Mouse (Mus musculus) macrophage (primary cell): ENCODE data around the gene Mad1l1. TPM values are rescaled to one million over a fixed set of nuclear protein-coding genes. Genes with fewer than 3 reads are reported as not detected.

Experiments used
- H3K27ac ChIP-seq: fragments of 350-480 bp; formaldehyde crosslinking; 2 replicates; pipeline ENCODE4 v1.9.0; 2021
- H3K36me3 ChIP-seq: fragments of 350-480 bp; formaldehyde crosslinking; 2 replicates; pipeline ENCODE4 v1.9.0; 2021; ENCODE audit errors: inconsistent target
- H3K4me3 ChIP-seq: fragments of 350-480 bp; formaldehyde crosslinking; 2 replicates; pipeline ENCODE4 v1.9.0; 2021; ENCODE audit errors: inconsistent target
- H3K79me2 ChIP-seq: fragments of 350-480 bp; formaldehyde crosslinking; 2 replicates; pipeline ENCODE4 v1.9.0; 2021; ENCODE audit errors: inconsistent target
- WGBS: methylation state at CpG from one replicate; pipeline ENCODE4 v1.1.7; 2026; ENCODE audit warnings: inconsistent platforms; ENCODE audit not compliant: missing documents; 5-methylcytosine and 5-hydroxymethylcytosine counted together
- polyA plus RNA-seq: library from polyadenylated mRNA; stranded (reverse); fragments of 250-400 nt; gene quantifications from 3 replicates; pipeline ENCODE4 v1.2.4, GENCODE M21; 2018; ENCODE audit warnings: inconsistent platforms

The Mad1l1 gene
- polyA plus RNA-seq, 1 experiment from 2014 or later, result 15.3 TPM

DNA sequence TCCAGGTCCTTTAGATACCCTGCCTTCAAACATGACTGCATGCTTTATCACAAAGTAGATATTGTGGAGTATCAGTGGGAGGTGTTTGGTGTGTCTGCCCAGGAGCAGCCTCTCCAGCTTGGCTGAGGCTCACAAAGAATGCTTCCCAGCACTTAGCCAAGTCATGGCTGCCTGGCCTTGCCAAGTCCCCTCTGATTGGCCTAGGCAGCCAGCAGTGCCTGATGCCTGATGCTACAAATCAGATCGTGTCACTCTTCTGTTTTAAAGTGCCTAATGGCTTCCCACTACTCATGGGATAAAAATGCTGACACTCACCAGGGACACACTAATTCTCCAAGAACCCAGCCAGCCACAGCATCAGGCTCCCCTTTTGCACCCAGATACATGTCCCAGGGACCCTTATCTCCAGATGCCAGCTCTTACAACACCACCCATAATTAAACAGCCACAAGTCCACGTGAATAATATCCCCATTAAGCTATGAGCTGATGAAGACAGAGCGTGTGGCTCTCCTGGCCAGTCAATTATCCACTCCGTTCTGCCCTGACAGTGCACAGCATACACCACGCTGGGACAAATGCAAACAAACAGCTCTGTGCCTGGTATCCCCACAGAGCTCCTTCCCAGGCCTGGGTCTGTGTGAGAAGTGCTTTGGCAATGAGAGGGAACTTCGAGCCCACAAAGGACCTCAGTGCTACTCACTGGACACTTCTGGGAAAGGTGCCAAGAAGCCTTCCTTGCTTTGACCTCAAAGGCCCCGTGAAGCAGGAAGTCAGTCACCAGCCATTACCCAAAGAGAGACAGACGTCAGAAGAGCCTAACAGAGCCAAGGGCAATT, 205.7 kb downstream of the Mad1l1 start:
- no peaks in the 10 kb centered on the region for H3K36me3 ChIP-seq
- H3K27ac ChIP-seq, result 0 out of 2 replicates have a peak overlapping the region, but pooled peaks have one; percentile 8
- WGBS, result 38% methylated on average over 8 of the region's 8 CpGs
- H3K79me2 ChIP-seq, result no peaks in the 10 kb centered on the region
- no peak overlapping the region for H3K4me3 ChIP-seq

- no peaks in the 10 kb centered on the region for H3K36me3 ChIP-seq
- no peaks in the 10 kb centered on the region for H3K79me2 ChIP-seq
- no peak overlapping the region for H3K27ac ChIP-seq
- H3K4me3 ChIP-seq, result no peak overlapping the region
- WGBS, result 97% methylated on average over 3 of the region's 3 CpGs
Observed at GRCm38 (mm10) chr5:140114512-140115060, 206.8 kb downstream of the Mad1l1 start.

DNA sequence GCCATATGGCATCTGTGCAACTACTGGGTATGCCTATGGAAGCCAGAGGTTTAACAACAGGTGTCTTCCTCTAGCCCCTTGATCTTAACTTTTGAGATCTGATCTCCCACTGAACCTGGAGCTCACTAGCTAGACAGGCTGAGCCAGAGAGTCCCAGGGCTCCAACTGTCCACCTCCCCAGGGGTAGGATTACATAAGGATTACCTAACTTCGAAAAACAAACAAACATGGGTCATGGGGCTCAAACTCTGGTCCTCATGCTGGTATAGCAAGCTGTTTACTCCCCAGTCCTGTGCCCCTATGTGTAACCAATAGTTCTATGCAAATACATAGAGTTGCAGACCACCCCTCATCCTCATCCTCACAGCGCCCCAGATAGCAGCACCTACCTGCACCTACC, 208.1 kb downstream of the Mad1l1 start:
- H3K4me3 ChIP-seq, result no peak overlapping the region
- H3K27ac ChIP-seq, result no peak overlapping the region
- WGBS, result 96% methylated on average over 2 of the region's 2 CpGs
- no peaks in the 10 kb centered on the region for H3K36me3 ChIP-seq
- no peaks in the 10 kb centered on the region for H3K79me2 ChIP-seq

DNA sequence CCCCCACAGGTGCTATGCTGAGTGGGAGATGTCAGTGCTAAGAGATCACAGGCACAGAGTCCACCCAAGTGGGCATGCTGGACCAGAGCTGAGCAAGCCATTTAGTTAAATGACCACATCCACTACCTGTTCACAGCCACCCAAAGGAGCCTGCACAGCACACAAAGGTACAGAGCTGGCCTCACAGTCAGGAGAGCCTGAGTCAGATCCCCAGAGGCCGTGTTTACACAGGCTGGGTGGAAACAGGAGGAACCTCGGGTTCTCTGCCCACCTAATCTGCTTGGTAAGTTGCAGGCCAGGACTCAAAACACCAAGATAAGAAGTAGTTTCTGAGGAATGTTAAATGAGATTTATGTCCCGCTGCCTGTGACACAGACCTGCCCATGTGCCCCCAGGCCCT, 211.3 kb downstream of the Mad1l1 start:
- Histone ChIP-seq H3K4me3 (no peak overlapping the region), H3K27ac (no peak overlapping the region), H3K36me3 (no peaks in the 10 kb centered on the region), H3K79me2 (no peaks in the 10 kb centered on the region)
- WGBS, result 87% methylated on average over 3 of the region's 3 CpGs

DNA sequence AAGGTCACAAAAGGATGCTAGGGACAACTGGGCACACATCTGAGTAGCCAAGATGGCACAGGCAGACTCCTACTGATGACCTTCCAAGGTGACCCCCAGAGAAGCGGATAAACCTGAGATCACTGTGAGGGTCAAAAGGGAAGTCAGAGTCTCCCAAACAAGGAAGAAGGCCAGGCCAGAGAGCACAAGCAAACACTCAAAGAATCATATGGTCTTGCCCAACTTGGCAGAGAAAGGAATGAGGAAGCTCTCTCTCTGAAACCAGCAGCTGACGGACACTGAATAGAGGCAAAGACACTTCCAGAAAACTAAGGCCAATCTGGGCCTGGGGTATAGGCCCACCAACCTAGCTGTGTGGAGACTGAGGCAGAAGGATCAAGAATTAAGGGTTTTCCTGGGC, 213.4 kb downstream of the Mad1l1 start:
- H3K36me3 ChIP-seq, result no peaks in the 10 kb centered on the region
- H3K27ac ChIP-seq, result peak overlapping the region; percentile 78
- 0% methylated on average over 2 of the region's 2 CpGs for WGBS
- no peak overlapping the region for H3K4me3 ChIP-seq
- H3K79me2 ChIP-seq, result no peaks in the 10 kb centered on the region

DNA sequence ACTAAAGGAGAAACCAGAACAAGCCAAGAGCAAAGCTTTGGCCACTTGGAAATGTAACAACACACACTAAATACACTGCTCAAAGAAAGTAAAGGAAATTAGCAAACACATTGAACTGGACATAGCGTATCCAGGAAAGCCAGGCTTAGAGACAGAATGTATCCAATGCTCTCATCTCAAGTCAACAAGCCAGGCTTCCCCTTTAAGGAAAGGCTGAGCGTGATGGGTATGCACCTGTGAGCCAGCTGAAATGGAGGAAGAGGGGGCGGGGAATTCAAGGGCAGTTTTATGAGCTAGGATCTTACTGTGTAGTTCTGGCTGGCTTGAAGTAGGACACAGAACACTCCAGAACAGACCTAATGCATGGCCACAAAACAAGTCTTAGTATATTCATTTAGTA, 215.3 kb downstream of the Mad1l1 start:
- no peaks in the 10 kb centered on the region for H3K36me3 ChIP-seq
- H3K79me2 ChIP-seq, result no peaks in the 10 kb centered on the region
- H3K27ac ChIP-seq, result no peak overlapping the region
- H3K4me3 ChIP-seq, result no peak overlapping the region
- 97% methylated on average over 3 of the region's 3 CpGs for WGBS

GRCm38 (mm10) chr5:140104891-140105290, 216.5 kb downstream of the Mad1l1 start:
- Histone ChIP-seq H3K4me3 (no peak overlapping the region), H3K79me2 (no peaks in the 10 kb centered on the region), H3K36me3 (no peaks in the 10 kb centered on the region), H3K27ac (no peak overlapping the region)
- WGBS, result 100% methylated on average over 1 of the region's 1 CpGs

- H3K36me3 ChIP-seq, result no peaks in the 10 kb centered on the region
- no peak overlapping the region for H3K4me3 ChIP-seq
- H3K27ac ChIP-seq, result no peak overlapping the region
- H3K79me2 ChIP-seq, result no peaks in the 10 kb centered on the region
- 99% methylated on average over 8 of the region's 8 CpGs for WGBS
Observed at GRCm38 (mm10) chr5:140102731-140103130, 218.6 kb downstream of the Mad1l1 start.

- Histone ChIP-seq H3K79me2 (no peaks in the 10 kb centered on the region), H3K36me3 (no peaks in the 10 kb centered on the region), H3K4me3 (no peak overlapping the region), H3K27ac (no peak overlapping the region)
- WGBS, result 94% methylated on average over 14 of the region's 14 CpGs
Observed at GRCm38 (mm10) chr5:140101409-140102009, 219.8 kb downstream of the Mad1l1 start.

GRCm38 (mm10) chr5:140098711-140099110, 222.6 kb downstream of the Mad1l1 start:
- H3K4me3 ChIP-seq, result no peak overlapping the region
- no peaks in the 10 kb centered on the region for H3K79me2 ChIP-seq
- H3K36me3 ChIP-seq, result no peaks in the 10 kb centered on the region
- WGBS, result 98% methylated on average over 5 of the region's 5 CpGs
- H3K27ac ChIP-seq, result no peak overlapping the region

GRCm38 (mm10) chr5:140095203-140095602, 226.1 kb downstream of the Mad1l1 start:
- Histone ChIP-seq H3K36me3 (no peaks in the 10 kb centered on the region), H3K79me2 (no peaks in the 10 kb centered on the region), H3K27ac (no peak overlapping the region), H3K4me3 (no peak overlapping the region)
- 85% methylated on average over 2 of the region's 2 CpGs for WGBS

DNA sequence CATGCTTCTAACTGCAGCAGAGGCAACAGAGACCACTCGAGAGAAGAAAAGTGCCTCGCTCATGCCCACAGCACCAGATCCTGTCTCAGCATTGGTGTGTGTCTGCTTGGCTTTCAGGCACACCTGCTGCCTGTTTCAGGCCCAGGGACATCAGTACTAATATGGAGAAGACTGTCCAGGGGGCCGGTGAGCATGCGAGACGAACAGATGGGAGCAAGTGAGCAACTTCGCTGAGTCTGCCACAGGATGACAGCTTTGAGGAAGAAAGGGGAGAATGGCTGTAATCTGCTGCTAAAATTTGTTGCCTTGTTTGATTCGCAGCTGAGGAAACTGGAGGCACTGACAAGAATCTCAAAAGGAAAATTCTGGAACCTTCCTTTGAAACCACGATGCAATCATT, 227.9 kb downstream of the Mad1l1 start:
- 98% methylated on average over 8 of the region's 8 CpGs for WGBS
- H3K4me3 ChIP-seq, result no peak overlapping the region
- H3K36me3 ChIP-seq, result no peaks in the 10 kb centered on the region
- no peaks in the 10 kb centered on the region for H3K79me2 ChIP-seq
- H3K27ac ChIP-seq, result no peak overlapping the region

GRCm38 (mm10) chr5:140091601-140092000, 229.8 kb downstream of the Mad1l1 start:
- no peaks in the 10 kb centered on the region for H3K36me3 ChIP-seq
- 100% methylated on average over 11 of the region's 11 CpGs for WGBS
- H3K79me2 ChIP-seq, result no peaks in the 10 kb centered on the region
- no peak overlapping the region for H3K27ac ChIP-seq
- no peak overlapping the region for H3K4me3 ChIP-seq

DNA sequence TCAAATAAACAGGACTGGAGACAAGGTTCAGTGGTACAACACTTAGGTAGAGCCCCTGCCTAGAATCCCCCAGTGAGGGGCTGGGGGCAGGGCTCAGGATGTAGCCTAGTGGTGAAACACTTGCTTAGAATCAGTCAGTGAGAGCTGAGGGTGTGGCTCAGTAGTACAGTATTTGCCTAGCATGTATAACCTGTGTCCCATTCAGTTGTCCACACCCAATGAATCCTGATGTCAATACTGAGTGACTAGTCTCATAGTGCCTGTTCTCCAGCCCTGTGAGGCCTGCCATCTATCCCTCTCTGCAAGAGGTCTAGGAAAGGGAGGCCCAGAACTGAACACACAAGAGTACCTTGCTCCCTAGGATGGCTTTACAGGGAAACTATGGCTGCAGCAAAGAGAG, 232.1 kb downstream of the Mad1l1 start:
- H3K4me3 ChIP-seq, result no peak overlapping the region
- no peak overlapping the region for H3K27ac ChIP-seq
- H3K79me2 ChIP-seq, result no peaks in the 10 kb centered on the region
- H3K36me3 ChIP-seq, result no peaks in the 10 kb centered on the region

GRCm38 (mm10) chr5:140087242-140087641, 234.1 kb downstream of the Mad1l1 start:
- no peaks in the 10 kb centered on the region for H3K79me2 ChIP-seq
- H3K36me3 ChIP-seq, result no peaks in the 10 kb centered on the region
- no peak overlapping the region for H3K4me3 ChIP-seq
- WGBS, result 99% methylated on average over 7 of the region's 7 CpGs
- no peak overlapping the region for H3K27ac ChIP-seq
